Mouse (Mus musculus) intestine, embryonic 15.5 days (tissue): ENCODE data around the gene Eps8. TPM values are rescaled to one million over a fixed set of nuclear protein-coding genes. Genes with fewer than 3 reads are reported as not detected.
A peak's percentile ranks its signal among the peaks of the same experiment; 100 is the strongest.

Experiments used
- ATAC-seq: fragments of 200-750 bp; cut with Nextera tagmentation; 2 replicates; pipeline ENCODE4 v1.8.0; 2017; ENCODE audit warnings: moderate TSS enrichment, moderate library complexity
- H3K27ac ChIP-seq: fragments of 300-500 bp; sonication (generic); 2 replicates; pipeline ENCODE4 v1.5.1; 2015; ENCODE audit warnings: mild to moderate bottlenecking, inconsistent platforms
- H3K27me3 ChIP-seq: fragments of 300-500 bp; sonication (generic); replicated peaks from 2 replicates; pipeline ENCODE4 v1.6.1; 2015; ENCODE audit warnings: inconsistent platforms
- H3K36me3 ChIP-seq: fragments of 300-500 bp; sonication (generic); 2 replicates; pipeline ENCODE4 v1.6.1; 2015; ENCODE audit warnings: inconsistent platforms
- H3K4me1 ChIP-seq: fragments of 300-500 bp; sonication (generic); replicated peaks from 2 replicates; pipeline ENCODE4 v1.6.1; 2015; ENCODE audit warnings: inconsistent platforms
- H3K4me2 ChIP-seq: fragments of 300-500 bp; sonication (generic); replicated peaks from 2 replicates; pipeline ENCODE4 v1.6.1; 2015; ENCODE audit warnings: mild to moderate bottlenecking, inconsistent platforms
- H3K4me3 ChIP-seq: fragments of 300-500 bp; sonication (generic); replicated peaks from 2 replicates; pipeline ENCODE4 v1.5.1; 2015; ENCODE audit warnings: inconsistent platforms
- H3K9ac ChIP-seq: fragments of 300-500 bp; sonication (generic); 2 replicates; pipeline ENCODE4 v1.6.1; 2015; ENCODE audit warnings: inconsistent platforms
- H3K9me3 ChIP-seq: fragments of 300-500 bp; sonication (generic); 2 replicates; pipeline ENCODE4 v1.6.1; 2016; ENCODE audit warnings: inconsistent platforms
- WGBS: fragments of 180-500 bp; shearing (Covaris S2); methylation state at CpG from one replicate; pipeline ENCODE4 v1.1.7; 2015; 5-methylcytosine and 5-hydroxymethylcytosine counted together
- polyA plus RNA-seq: library from polyadenylated mRNA; unstranded; fragments of >200 nt; fragmentation: Nextera tagmentation; extraction: Ambion mirVana; gene quantifications from 2 replicates; pipeline ENCODE4 v1.2.1, GENCODE M21; 2015

The Eps8 gene
- 85.2 and 93.9 TPM in 2 replicates for polyA plus RNA-seq

- ATAC-seq: no peak
- Histone ChIP-seq H3K36me3 (no peaks in the 10 kb centered on the region), H3K27me3 (no peaks in the 10 kb centered on the region), H3K9me3 (no peaks in the 10 kb centered on the region), H3K9ac (no peak within 1 kb of the TSS), H3K27ac (no peak within 1 kb of the TSS), H3K4me2 (no peak within 1 kb of the TSS), H3K4me1 (no peaks in the 10 kb centered on the region), H3K4me3 (no peak within 1 kb of the TSS)
- WGBS: 80% methylated on average over 2 of the region's 2 CpGs
Observed at GRCm38 (mm10) chr6:137654776-137655175, at the start of gene Eps8. Gene Eps8, minus strand, starts transcription at chr6:137654876.

- H3K4me1 ChIP-seq: 0 out of 2 replicates have a peak, but pooled peaks cover 7% of the 10 kb centered on the region
- ATAC-seq: no peak
- H3K27me3 ChIP-seq: no peaks in the 10 kb centered on the region
- H3K9me3 ChIP-seq: no peaks in the 10 kb centered on the region
- H3K4me3 ChIP-seq: no peak overlapping the region
- WGBS: 84% methylated on average over 7 of the region's 7 CpGs
- no peak overlapping the region for H3K4me2 ChIP-seq
- no peak overlapping the region for H3K9ac ChIP-seq
- H3K36me3 ChIP-seq: no peaks in the 10 kb centered on the region
- H3K27ac ChIP-seq: 0 out of 2 replicates have a peak overlapping the region, but pooled peaks have one; percentile 27
Observed at GRCm38 (mm10) chr6:137703431-137703830, 48.8 kb upstream of the Eps8 start.

- Histone ChIP-seq H3K27me3 (no peaks in the 10 kb centered on the region), H3K4me1 (0 out of 2 replicates have a peak, but pooled peaks cover 7% of the 10 kb centered on the region), H3K9me3 (no peaks in the 10 kb centered on the region), H3K9ac (no peak overlapping the region), H3K4me2 (no peak overlapping the region), H3K4me3 (no peak overlapping the region), H3K27ac (no peak overlapping the region), H3K36me3 (no peaks in the 10 kb centered on the region)
- 51% methylated on average over 4 of the region's 4 CpGs for WGBS
- no peak for ATAC-seq
Observed at GRCm38 (mm10) chr6:137702918-137703317, 48.2 kb upstream of the Eps8 start.

- no peak overlapping the region for H3K9ac ChIP-seq
- no peak for ATAC-seq
- no peak overlapping the region for H3K27ac ChIP-seq
- H3K4me2 ChIP-seq: no peak overlapping the region
- H3K4me1 ChIP-seq: 0 out of 2 replicates have a peak, but pooled peaks cover 7% of the 10 kb centered on the region
- H3K4me3 ChIP-seq: no peak overlapping the region
- no peaks in the 10 kb centered on the region for H3K9me3 ChIP-seq
- 81% methylated on average over 3 of the region's 3 CpGs for WGBS
- no peaks in the 10 kb centered on the region for H3K36me3 ChIP-seq
- no peaks in the 10 kb centered on the region for H3K27me3 ChIP-seq
Observed at GRCm38 (mm10) chr6:137702186-137702585, 47.5 kb upstream of the Eps8 start.

GRCm38 (mm10) chr6:137699434-137699833, 44.8 kb upstream of the Eps8 start:
- Histone ChIP-seq H3K9me3 (no peaks in the 10 kb centered on the region), H3K9ac (no peak overlapping the region), H3K4me3 (no peak overlapping the region), H3K36me3 (no peaks in the 10 kb centered on the region), H3K4me1 (0 out of 2 replicates have a peak, but pooled peaks cover 7% of the 10 kb centered on the region), H3K27me3 (no peaks in the 10 kb centered on the region), H3K4me2 (no peak overlapping the region), H3K27ac (no peak overlapping the region)
- 91% methylated on average over 7 of the region's 7 CpGs for WGBS
- ATAC-seq: no peak

GRCm38 (mm10) chr6:137696445-137697204, 41.9 kb upstream of the Eps8 start:
- Histone ChIP-seq H3K9me3 (no peaks in the 10 kb centered on the region), H3K36me3 (no peaks in the 10 kb centered on the region), H3K9ac (no peak overlapping the region), H3K4me2 (no peak overlapping the region), H3K4me1 (no peaks in the 10 kb centered on the region), H3K27ac (0 out of 2 replicates have a peak overlapping the region, but pooled peaks have one; percentile 28), H3K4me3 (no peak overlapping the region), H3K27me3 (no peaks in the 10 kb centered on the region)
- ATAC-seq: no peak
- WGBS: 71% methylated on average over 8 of the region's 8 CpGs

GRCm38 (mm10) chr6:137695046-137695445, 40.4 kb upstream of the Eps8 start:
- WGBS: 92% methylated on average over 8 of the region's 8 CpGs
- no peak for ATAC-seq
- Histone ChIP-seq H3K27ac (no peak overlapping the region), H3K4me3 (no peak overlapping the region), H3K9ac (no peak overlapping the region), H3K4me1 (no peaks in the 10 kb centered on the region), H3K4me2 (no peak overlapping the region), H3K9me3 (no peaks in the 10 kb centered on the region), H3K27me3 (no peaks in the 10 kb centered on the region), H3K36me3 (no peaks in the 10 kb centered on the region)

- Histone ChIP-seq H3K9ac (no peak overlapping the region), H3K4me3 (no peak overlapping the region), H3K27me3 (no peaks in the 10 kb centered on the region), H3K4me1 (no peaks in the 10 kb centered on the region), H3K4me2 (no peak overlapping the region), H3K9me3 (no peaks in the 10 kb centered on the region), H3K36me3 (no peaks in the 10 kb centered on the region), H3K27ac (no peak overlapping the region)
- ATAC-seq: no peak
- WGBS: 59% methylated on average over 2 of the region's 2 CpGs
Observed at GRCm38 (mm10) chr6:137694310-137694709, 39.6 kb upstream of the Eps8 start.

GRCm38 (mm10) chr6:137690550-137691119, 36.0 kb upstream of the Eps8 start:
- no peak for ATAC-seq
- Histone ChIP-seq H3K27ac (no peak overlapping the region), H3K27me3 (no peaks in the 10 kb centered on the region), H3K4me2 (no peak overlapping the region), H3K36me3 (no peaks in the 10 kb centered on the region), H3K9ac (no peak overlapping the region), H3K9me3 (no peaks in the 10 kb centered on the region), H3K4me3 (no peak overlapping the region), H3K4me1 (no peaks in the 10 kb centered on the region)
- 55% methylated on average over 2 of the region's 2 CpGs for WGBS

GRCm38 (mm10) chr6:137688506-137689105, 33.9 kb upstream of the Eps8 start:
- H3K36me3 ChIP-seq: no peaks in the 10 kb centered on the region
- 74% methylated on average over 11 of the region's 11 CpGs for WGBS
- H3K27me3 ChIP-seq: no peaks in the 10 kb centered on the region
- H3K9ac ChIP-seq: no peak overlapping the region
- no peak overlapping the region for H3K4me3 ChIP-seq
- no peak overlapping the region for H3K27ac ChIP-seq
- no peaks in the 10 kb centered on the region for H3K4me1 ChIP-seq
- no peak overlapping the region for H3K4me2 ChIP-seq
- no peaks in the 10 kb centered on the region for H3K9me3 ChIP-seq
- ATAC-seq: no peak

GRCm38 (mm10) chr6:137688079-137688478, 33.4 kb upstream of the Eps8 start:
- no peaks in the 10 kb centered on the region for H3K9me3 ChIP-seq
- no peaks in the 10 kb centered on the region for H3K4me1 ChIP-seq
- H3K4me3 ChIP-seq: no peak overlapping the region
- H3K9ac ChIP-seq: no peak overlapping the region
- no peak overlapping the region for H3K27ac ChIP-seq
- no peak for ATAC-seq
- H3K27me3 ChIP-seq: no peaks in the 10 kb centered on the region
- no peak overlapping the region for H3K4me2 ChIP-seq
- no peaks in the 10 kb centered on the region for H3K36me3 ChIP-seq
- 88% methylated on average over 3 of the region's 3 CpGs for WGBS

GRCm38 (mm10) chr6:137687667-137688066, 33.0 kb upstream of the Eps8 start:
- no peaks in the 10 kb centered on the region for H3K4me1 ChIP-seq
- 93% methylated on average over 5 of the region's 5 CpGs for WGBS
- no peak overlapping the region for H3K27ac ChIP-seq
- no peak overlapping the region for H3K9ac ChIP-seq
- H3K36me3 ChIP-seq: no peaks in the 10 kb centered on the region
- H3K4me2 ChIP-seq: no peak overlapping the region
- no peaks in the 10 kb centered on the region for H3K9me3 ChIP-seq
- ATAC-seq: no peak
- H3K4me3 ChIP-seq: no peak overlapping the region
- no peaks in the 10 kb centered on the region for H3K27me3 ChIP-seq
